26 mouse cellular contexts compared by ENCODE assay signal in the genomic region with DNA sequence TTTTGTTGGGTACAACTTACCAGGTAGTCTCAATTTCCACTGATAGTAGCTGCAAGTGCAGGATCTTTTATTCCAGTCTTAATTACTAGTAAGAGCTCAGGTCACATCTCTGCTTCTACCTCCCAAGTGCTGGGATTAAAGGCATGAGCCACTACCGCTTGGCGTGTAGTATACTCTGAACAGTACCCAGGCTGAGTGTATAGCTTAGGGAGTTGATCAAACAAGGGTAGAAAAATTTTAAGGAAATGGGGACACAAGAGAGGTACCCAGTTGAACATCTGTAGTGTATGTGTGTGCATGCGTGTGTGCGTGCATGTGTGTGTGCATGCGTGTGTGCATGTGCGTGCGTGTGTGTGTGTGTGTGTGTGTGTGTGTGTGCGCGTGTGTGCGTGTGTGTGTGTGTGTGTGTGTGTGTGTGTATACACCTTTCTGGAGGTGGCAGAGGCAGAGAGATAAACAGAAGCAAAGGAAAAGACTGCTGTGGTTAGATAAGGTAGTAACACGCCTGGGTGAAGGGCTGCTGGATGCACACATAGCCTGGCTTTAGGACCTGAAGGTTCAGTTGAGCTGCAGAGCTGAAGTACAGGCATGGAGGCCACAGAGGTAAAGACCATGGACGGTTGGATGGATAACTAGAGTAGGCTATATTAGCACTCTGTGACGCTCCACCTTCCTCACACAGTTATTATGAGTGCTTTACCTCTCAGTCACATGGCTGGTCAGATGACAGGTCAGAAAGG. TPM values are rescaled to one million over a fixed set of nuclear protein-coding genes. Genes with fewer than 3 reads are reported as not detected.
DNase-seq lines count a peak whose midpoint lies in the region; ATAC-seq and TF ChIP-seq lines count a peak whose summit lies in the region.
"Had no signal": no experiment of that assay in that cellular context is flagged by ENCODE, and none has a peak within 500 bp of the region (broad histone marks: within the 10 kb centered on the region; RNA-seq: fewer than 3 reads in every experiment).

No protein-coding gene starts in this region.

- H3K9me3 ChIP-seq in kidney, postnatal 0 days (replicated peaks; ENCODE audit: low read length), result no peaks in the 10 kb centered on the region
- no peaks in the 10 kb centered on the region for H3K9me3 ChIP-seq in liver, embryonic 12.5 days (replicated peaks)
- H3K9me3 ChIP-seq in hindbrain, embryonic 10.5 days, result no peaks in the 10 kb centered on the region
- H3K9me3 ChIP-seq: embryonic facial prominence, embryonic 12.5 days; forebrain, embryonic 10.5 days; hindbrain, embryonic 15.5 days; limb, embryonic 10.5 days had no signal

- DNase-seq in kidney, postnatal 0 days (ENCODE audit: low spot score), result no peak
- DNase-seq in kidney, postnatal 14 days, result no peak
- no peak for DNase-seq in hindbrain, embryonic 10.5 days (ENCODE audit: low spot score)
- no peak for DNase-seq in retina, postnatal 1 day
- DNase-seq in cerebellum, adult 11-12 months, result no peak
- DNase-seq: adrenal gland, adult 2 months; cerebellum, adult 8-10 months; heart, adult 2 months; heart, postnatal 14 days; kidney, adult 9 months; lung, adult 2 months; right cerebral cortex, postnatal 14 days; thymus, postnatal 25 days had no signal

- WGBS in kidney, postnatal 0 days, result 65% methylated on average over 13 of the region's 13 CpGs
- WGBS in liver, embryonic 12.5 days (ENCODE audit: insufficient replicate concordance), result 47% methylated on average over 13 of the region's 13 CpGs
- WGBS in hindbrain, embryonic 10.5 days, result 84% methylated on average over 13 of the region's 13 CpGs

- H3K4me1 ChIP-seq in kidney, postnatal 0 days (replicated peaks; ENCODE audit: insufficient read depth, low read length), result no peaks in the 10 kb centered on the region
- H3K4me1 ChIP-seq in liver, embryonic 12.5 days, result peaks cover 43% of the 10 kb centered on the region
- peaks cover 13% of the 10 kb centered on the region for H3K4me1 ChIP-seq in hindbrain, embryonic 10.5 days (replicated peaks)
- H3K4me1 ChIP-seq: hindbrain, embryonic 15.5 days had no signal

- TF ChIP-seq CTCF in kidney, postnatal 0 days (IDR thresholded peaks at IDR 0.05; ENCODE audit: low read depth), result no peak

- H3K4me3 ChIP-seq in kidney, postnatal 0 days (replicated peaks; ENCODE audit: low read depth, low read length), result no peak overlapping the region
- H3K4me3 ChIP-seq in liver, embryonic 12.5 days, result no peak overlapping the region
- H3K4me3 ChIP-seq in hindbrain, embryonic 10.5 days, result no peak overlapping the region
- H3K4me3 ChIP-seq: embryonic facial prominence, embryonic 12.5 days; forebrain, embryonic 10.5 days; heart, adult 2 months; hindbrain, embryonic 15.5 days; layer of hippocampus, adult 2 months; limb, embryonic 10.5 days had no signal

- no peak overlapping the region for H3K27ac ChIP-seq in kidney, postnatal 0 days
- peak overlapping the region; percentile 77 for H3K27ac ChIP-seq in liver, embryonic 12.5 days
- no peak overlapping the region for H3K27ac ChIP-seq in hindbrain, embryonic 10.5 days
- H3K27ac ChIP-seq: embryonic facial prominence, embryonic 12.5 days; forebrain, embryonic 10.5 days; heart, adult 2 months; hindbrain, embryonic 15.5 days; layer of hippocampus, adult 2 months; limb, embryonic 10.5 days; macrophage; stomach, postnatal 0 days had no signal

- H3K36me3 ChIP-seq in kidney, postnatal 0 days (ENCODE audit: insufficient read depth, low read length), result no peaks in the 10 kb centered on the region
- peaks cover 9% of the 10 kb centered on the region for H3K36me3 ChIP-seq in liver, embryonic 12.5 days
- H3K36me3 ChIP-seq in hindbrain, embryonic 10.5 days, result no peaks in the 10 kb centered on the region
- H3K36me3 ChIP-seq: embryonic facial prominence, embryonic 12.5 days; forebrain, embryonic 10.5 days; hindbrain, embryonic 15.5 days; limb, embryonic 10.5 days had no signal

- no peak overlapping the region for H3K4me2 ChIP-seq in kidney, postnatal 0 days (ENCODE audit: low read length)
- peak overlapping the region; percentile 50 for H3K4me2 ChIP-seq in liver, embryonic 12.5 days
- H3K4me2 ChIP-seq: embryonic facial prominence, embryonic 12.5 days; hindbrain, embryonic 15.5 days had no signal

- H3K27me3 ChIP-seq in kidney, postnatal 0 days (ENCODE audit: insufficient read depth, low read length), result no peaks in the 10 kb centered on the region
- H3K27me3 ChIP-seq in liver, embryonic 12.5 days (replicated peaks), result no peaks in the 10 kb centered on the region
- no peaks in the 10 kb centered on the region for H3K27me3 ChIP-seq in hindbrain, embryonic 10.5 days (ENCODE audit: insufficient read depth, poor library complexity, severe bottlenecking)
- H3K27me3 ChIP-seq: embryonic facial prominence, embryonic 12.5 days; hindbrain, embryonic 15.5 days had no signal

- ATAC-seq in kidney, postnatal 0 days (replicated peaks; ENCODE audit: low FRiP score, low read depth), result peak; percentile 49; the same call in 1 of the 2 replicates
- ATAC-seq in common myeloid progenitor, adult 5-6 weeks (replicated peaks; ENCODE audit: low read depth, poor library complexity, severe bottlenecking), result peak; percentile 90
- ATAC-seq in liver, embryonic 12.5 days, result peak; percentile 97
- peak; percentile 97 for ATAC-seq in megakaryocyte progenitor cell, adult 5-6 weeks (replicated peaks; ENCODE audit: poor library complexity)
- ATAC-seq: midbrain, embryonic 16.5 days had no signal

- no peak overlapping the region for H3K9ac ChIP-seq in kidney, postnatal 0 days (ENCODE audit: low read depth, low read length)
- H3K9ac ChIP-seq in liver, embryonic 12.5 days, result peak overlapping the region; percentile 37
- H3K9ac ChIP-seq: embryonic facial prominence, embryonic 12.5 days; hindbrain, embryonic 15.5 days had no signal

RNA-seq across cellular contexts. Expression of a gene that starts 17.4 kb away (rescaled TPM):
- not detected in 2 replicates for polyA plus RNA-seq in kidney, postnatal 0 days (2015; fragmentation: Nextera tagmentation; extraction: Ambion mirVana)
- 0.44 TPM in 1 of 2 replicates, not detected in the other for total RNA-seq in common myeloid progenitor, adult 5-6 weeks (2017)
- polyA plus RNA-seq in liver, embryonic 12.5 days (2016; fragmentation: Nextera tagmentation; extraction: Ambion mirVana), result not detected in 2 replicates
- total RNA-seq in megakaryocyte progenitor cell, adult 5-6 weeks (2015), result not detected in 2 replicates
- total RNA-seq in megakaryocyte progenitor cell, adult 5-6 weeks (2017), result not detected in 2 replicates
- polyA plus RNA-seq in hindbrain, embryonic 10.5 days (2016; fragmentation: Nextera tagmentation; extraction: Ambion mirVana), result 10.0 and 10.1 TPM in 2 replicates
- total RNA-seq: adrenal gland, adult 2 months; gastrocnemius, adult 8-10 months; heart, adult 2 months had no signal
- polyA plus RNA-seq: adrenal gland, adult 2 months; cortical plate, adult 2 months; heart, adult 2 months; hindbrain, embryonic 15.5 days; limb, embryonic 10.5 days; macrophage; midbrain, embryonic 16.5 days; stomach, postnatal 0 days had no signal

RNA-seq across cellular contexts. Expression of a gene that starts 29.6 kb away (rescaled TPM):
- 1.8 and 2.6 TPM in 2 replicates for polyA plus RNA-seq in kidney, postnatal 0 days (2015; fragmentation: Nextera tagmentation; extraction: Ambion mirVana)
- not detected in 2 replicates for total RNA-seq in common myeloid progenitor, adult 5-6 weeks (2017)
- 0.14 TPM in 1 of 2 replicates, not detected in the other for polyA plus RNA-seq in liver, embryonic 12.5 days (2016; fragmentation: Nextera tagmentation; extraction: Ambion mirVana)
- 0.22 TPM in 1 of 2 replicates, not detected in the other for total RNA-seq in megakaryocyte progenitor cell, adult 5-6 weeks (2015)
- not detected in 2 replicates for total RNA-seq in megakaryocyte progenitor cell, adult 5-6 weeks (2017)
- polyA plus RNA-seq in hindbrain, embryonic 10.5 days (2016; fragmentation: Nextera tagmentation; extraction: Ambion mirVana), result 39.8 and 42.5 TPM in 2 replicates
- polyA plus RNA-seq: adrenal gland, adult 2 months; macrophage had no signal

Comparison
In these comparisons a context has a peak if more than half of its experiments do, and no peak if none do; other contexts are left out.
1. RNA of a gene that starts 17.4 kb away (polyA plus RNA-seq): 10.0 to 10.1 TPM in hindbrain, embryonic 10.5 days; not detected in kidney, postnatal 0 days and not detected in liver, embryonic 12.5 days; every median in the first group is over 10 times any median in the second.
2. RNA of a gene that starts 29.6 kb away (polyA plus RNA-seq): 39.8 to 42.5 TPM in hindbrain, embryonic 10.5 days; 1.8 to 2.6 TPM in kidney, postnatal 0 days and 0.14 TPM in liver, embryonic 12.5 days; every median in the first group is over 10 times any median in the second.
3. Peak in every context shown above with its lines, with median percentiles within 50 percentile points of each other: ATAC-seq.